9 mouse cellular contexts compared by ENCODE assay signal in the genomic region with DNA sequence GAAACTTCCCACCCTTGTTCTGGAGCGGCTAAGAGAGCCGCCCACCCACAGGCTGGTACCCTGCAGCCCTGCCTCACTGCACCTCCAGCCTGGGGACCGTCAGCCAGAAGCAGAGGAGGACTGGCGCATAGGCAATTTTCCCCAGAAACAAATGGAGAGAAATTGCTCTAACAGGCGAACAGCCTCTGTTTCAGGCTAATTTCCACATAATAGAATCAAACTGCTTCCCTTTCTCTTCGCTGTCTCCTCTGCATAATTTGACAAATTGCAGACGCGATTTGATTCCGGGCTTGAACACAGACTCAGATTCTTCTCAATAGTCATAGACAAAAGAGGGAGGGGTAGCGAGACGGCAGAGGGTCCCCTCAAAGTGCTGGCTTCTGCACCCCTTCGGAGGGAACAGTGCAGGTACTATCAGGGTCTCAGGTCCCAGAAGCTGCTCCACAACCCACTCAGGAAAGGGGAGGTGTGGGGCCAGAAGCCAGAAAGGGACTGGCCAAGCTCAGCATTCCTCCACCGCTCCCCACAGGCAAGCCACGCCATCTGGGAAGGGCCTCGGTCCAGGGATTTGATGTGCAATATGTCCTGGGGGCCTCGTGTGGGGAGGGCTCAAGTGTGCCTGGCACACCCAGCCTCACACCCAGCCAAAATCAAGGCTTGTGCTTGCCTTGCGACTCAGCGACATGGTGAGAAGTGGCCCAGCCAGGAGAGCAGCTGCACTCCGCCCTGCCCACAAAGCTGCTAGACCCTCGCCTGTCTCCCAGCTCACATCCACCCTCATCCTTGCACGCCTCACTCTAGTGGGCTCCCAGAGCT. TPM values are rescaled to one million over a fixed set of nuclear protein-coding genes. Genes with fewer than 3 reads are reported as not detected.
DNase-seq lines count a peak whose midpoint lies in the region; ATAC-seq lines count a peak whose summit lies in the region.
"Had no signal": no experiment of that assay in that cellular context is flagged by ENCODE, and none has a peak within 500 bp of the region (broad histone marks: within the 10 kb centered on the region; RNA-seq: fewer than 3 reads in every experiment).

No protein-coding gene starts in this region.

- H3K9ac ChIP-seq in forebrain, embryonic 12.5 days, result no peak overlapping the region
- H3K9ac ChIP-seq in stomach, embryonic 16.5 days (ENCODE audit: low read length), result 0 out of 2 replicates have a peak overlapping the region, but pooled peaks have one; percentile 28
- H3K9ac ChIP-seq: heart, embryonic 13.5 days had no signal

- H3K27me3 ChIP-seq in forebrain, embryonic 12.5 days, result 0 out of 2 replicates have a peak, but pooled peaks cover 3% of the 10 kb centered on the region
- no peaks in the 10 kb centered on the region for H3K27me3 ChIP-seq in stomach, embryonic 16.5 days (ENCODE audit: control insufficient read depth, insufficient read depth, low read length)

- no peaks in the 10 kb centered on the region for H3K36me3 ChIP-seq in forebrain, embryonic 12.5 days (replicated peaks)
- no peaks in the 10 kb centered on the region for H3K36me3 ChIP-seq in stomach, embryonic 16.5 days (ENCODE audit: control insufficient read depth, insufficient read depth, low read length)
- H3K36me3 ChIP-seq: heart, embryonic 13.5 days had no signal

- 56% methylated on average over 21 of the region's 21 CpGs for WGBS in forebrain, embryonic 12.5 days
- 50% methylated on average over 21 of the region's 21 CpGs for WGBS in stomach, embryonic 16.5 days

- no peaks in the 10 kb centered on the region for H3K9me3 ChIP-seq in forebrain, embryonic 12.5 days
- no peaks in the 10 kb centered on the region for H3K9me3 ChIP-seq in stomach, embryonic 16.5 days (replicated peaks; ENCODE audit: control insufficient read depth, low read length)
- H3K9me3 ChIP-seq: heart, embryonic 13.5 days had no signal

- no peak overlapping the region for H3K4me3 ChIP-seq in forebrain, embryonic 12.5 days (replicated peaks)
- no peak overlapping the region for H3K4me3 ChIP-seq in stomach, embryonic 16.5 days (replicated peaks; ENCODE audit: low read length)
- H3K4me3 ChIP-seq: heart, embryonic 13.5 days had no signal

- H3K4me1 ChIP-seq in forebrain, embryonic 12.5 days, result peaks cover 36% of the 10 kb centered on the region
- H3K4me1 ChIP-seq in stomach, embryonic 16.5 days (ENCODE audit: control insufficient read depth, insufficient read depth, low read length), result peaks cover 5% of the 10 kb centered on the region; the same call in 1 of the 2 replicates
- H3K4me1 ChIP-seq: heart, embryonic 13.5 days had no signal

- H3K27ac ChIP-seq in forebrain, embryonic 12.5 days, result peak overlapping the region; percentile 79
- H3K27ac ChIP-seq in stomach, embryonic 16.5 days (ENCODE audit: low read length), result peak overlapping the region; percentile 77
- H3K27ac ChIP-seq: heart, embryonic 13.5 days; macrophage had no signal

- no peak overlapping the region for H3K4me2 ChIP-seq in forebrain, embryonic 12.5 days
- peak overlapping the region; percentile 35 for H3K4me2 ChIP-seq in stomach, embryonic 16.5 days (ENCODE audit: low read depth, low read length)
- H3K4me2 ChIP-seq: heart, embryonic 13.5 days had no signal

- peak; percentile 19 to 32 for DNase-seq in right cerebral cortex, adult 2 months (ENCODE audit: low spot score in 2 of 2)
- DNase-seq in right cerebral cortex, postnatal 36 days (ENCODE audit: low spot score in 2 of 2), result no peak
- DNase-seq in layer of hippocampus, postnatal 14 days (ENCODE audit: low spot score in 2 of 2), result peak; percentile 68 to 84
- DNase-seq in kidney, adult 8-10 months, result no peak
- no peak for DNase-seq in urinary bladder, postnatal 36 days (ENCODE audit: low spot score in 2 of 2)

- peak; percentile 42; the same call in 1 of the 2 replicates for ATAC-seq in forebrain, embryonic 12.5 days (ENCODE audit: low FRiP score)
- peak; percentile 35; the same call in 1 of the 2 replicates for ATAC-seq in stomach, embryonic 16.5 days (ENCODE audit: insufficient read depth, low FRiP score)

RNA-seq across cellular contexts. Expression of a gene that starts 53.7 kb away (rescaled TPM):
- not detected in 2 replicates for polyA plus RNA-seq in forebrain, embryonic 12.5 days (2016; fragmentation: Nextera tagmentation; extraction: Ambion mirVana)
- under 1 TPM; 0.45 to 0.67 TPM for total RNA-seq in layer of hippocampus, postnatal 14 days (2021)
- polyA plus RNA-seq in stomach, embryonic 16.5 days (2015; fragmentation: Nextera tagmentation; extraction: Ambion mirVana), result 0.19 and 0.22 TPM in 2 replicates
- polyA plus RNA-seq: macrophage had no signal

Comparison
In these comparisons a context has a peak if more than half of its experiments do, and no peak if none do; other contexts are left out.
1. DNase-seq: peak in right cerebral cortex, adult 2 months (2 of 2) and layer of hippocampus, postnatal 14 days (2 of 2); none in right cerebral cortex, postnatal 36 days (0 of 2), kidney, adult 8-10 months (0 of 2) and urinary bladder, postnatal 36 days (0 of 2).